Mouse (Mus musculus): Measurements from ENCODE around the gene Sema5b.

- TF ChIP-seq POLR2A (IDR thresholded peaks at IDR 0.05; ENCODE audit: borderline replicate concordance, extremely low read depth, insufficient read depth, insufficient read length, poor library complexity, severe bottlenecking) (no peak), CTCF (IDR thresholded peaks at IDR 0.05; ENCODE audit: borderline replicate concordance, extremely low read depth, insufficient read depth, insufficient read length) (no peak)
Observed at GRCm38 (mm10) chr16:35583551-35584080, 42.7 kb downstream of the Sema5b start.
